Mouse (Mus musculus) CH12F3 (cell line): Measurements from ENCODE around the gene Mvb12a.

Experiments
- in situ Hi-C: fragments of 300-500 bp; cut with MboI; formaldehyde crosslinking; loops from 2 replicates; pipeline ENCODE4 v1.14.3; 2020; ENCODE audit warnings: low sequenced_read_pairs

The Mvb12a gene

GRCm38 (mm10) chr8:71562751-71563150, 20.0 kb downstream of the Mvb12a start:
- in situ Hi-C loops: loop anchor here (10.0 kb wide), 1 partner anchor 92 kb away; no protein-coding TSS in a partner anchor

- in situ Hi-C loops: loop anchor here (10.0 kb wide), 1 partner anchor 91 kb away; no protein-coding TSS in a partner anchor
These were observed 21.3 kb downstream of the Mvb12a start for GRCm38 (mm10) chr8:71563992-71564391.

DNA sequence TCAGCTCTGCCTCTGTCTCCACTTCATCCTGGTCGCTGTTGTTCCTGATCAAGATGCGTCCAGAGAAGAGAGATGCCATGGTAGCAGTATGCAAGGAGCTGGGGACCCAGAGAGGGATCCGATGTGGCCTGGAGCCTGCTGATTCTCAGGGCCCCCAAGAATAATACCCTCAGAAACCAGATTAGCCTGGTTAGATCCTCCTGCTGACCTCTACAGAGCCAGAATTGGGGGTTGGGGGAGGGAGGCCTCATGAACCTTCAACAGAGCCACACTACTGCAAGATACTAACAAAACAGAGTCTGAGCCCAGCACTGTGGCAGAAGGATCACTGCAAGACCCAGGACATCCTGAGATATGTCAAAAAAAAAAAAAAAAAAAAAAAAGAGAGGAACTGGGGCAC, 23.8 kb downstream of the Mvb12a start, which contains the start of gene Nxnl1:
Nxnl1 (minus strand) TSS at position 101 of the 400 bp plus-strand sequence.
- in situ Hi-C loops: loop anchor here (10.0 kb wide), 1 partner anchor 88 kb away; no protein-coding TSS in a partner anchor

GRCm38 (mm10) chr8:71567587-71567986, 24.9 kb downstream of the Mvb12a start:
- in situ Hi-C loops: loop anchor here (10.0 kb wide), 1 partner anchor 87 kb away; no protein-coding TSS in a partner anchor

GRCm38 (mm10) chr8:71568387-71568937, 25.7 kb downstream of the Mvb12a start, which contains the start of gene Slc27a1:
Slc27a1 (plus strand) TSS chr8:71568882.
- in situ Hi-C loops: loop anchor here (10.0 kb wide), 1 partner anchor 86 kb away; no protein-coding TSS in a partner anchor

DNA sequence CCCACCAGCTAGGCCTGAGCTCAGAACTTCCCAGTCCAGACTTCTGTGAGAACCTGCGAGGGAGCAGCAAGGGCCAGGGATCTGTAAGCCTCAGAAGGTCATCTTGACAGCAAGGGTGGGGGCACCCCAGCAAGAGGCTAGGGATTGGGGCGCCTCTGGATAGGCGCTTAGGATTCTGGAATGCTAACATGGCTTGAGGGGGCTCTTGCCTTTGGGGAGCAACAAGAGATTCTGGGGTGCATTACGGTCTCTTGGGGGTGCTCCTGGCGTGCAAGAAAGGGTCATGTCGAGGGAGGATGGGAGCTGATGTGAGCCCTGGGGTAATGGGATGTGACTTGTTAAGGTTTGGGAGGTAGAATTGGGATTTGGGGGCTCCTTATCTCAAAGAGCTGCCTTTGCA, 26.2 kb downstream of the Mvb12a start:
- in situ Hi-C loops: loop anchor here (10.0 kb wide), 1 partner anchor 86 kb away; no protein-coding TSS in a partner anchor

DNA sequence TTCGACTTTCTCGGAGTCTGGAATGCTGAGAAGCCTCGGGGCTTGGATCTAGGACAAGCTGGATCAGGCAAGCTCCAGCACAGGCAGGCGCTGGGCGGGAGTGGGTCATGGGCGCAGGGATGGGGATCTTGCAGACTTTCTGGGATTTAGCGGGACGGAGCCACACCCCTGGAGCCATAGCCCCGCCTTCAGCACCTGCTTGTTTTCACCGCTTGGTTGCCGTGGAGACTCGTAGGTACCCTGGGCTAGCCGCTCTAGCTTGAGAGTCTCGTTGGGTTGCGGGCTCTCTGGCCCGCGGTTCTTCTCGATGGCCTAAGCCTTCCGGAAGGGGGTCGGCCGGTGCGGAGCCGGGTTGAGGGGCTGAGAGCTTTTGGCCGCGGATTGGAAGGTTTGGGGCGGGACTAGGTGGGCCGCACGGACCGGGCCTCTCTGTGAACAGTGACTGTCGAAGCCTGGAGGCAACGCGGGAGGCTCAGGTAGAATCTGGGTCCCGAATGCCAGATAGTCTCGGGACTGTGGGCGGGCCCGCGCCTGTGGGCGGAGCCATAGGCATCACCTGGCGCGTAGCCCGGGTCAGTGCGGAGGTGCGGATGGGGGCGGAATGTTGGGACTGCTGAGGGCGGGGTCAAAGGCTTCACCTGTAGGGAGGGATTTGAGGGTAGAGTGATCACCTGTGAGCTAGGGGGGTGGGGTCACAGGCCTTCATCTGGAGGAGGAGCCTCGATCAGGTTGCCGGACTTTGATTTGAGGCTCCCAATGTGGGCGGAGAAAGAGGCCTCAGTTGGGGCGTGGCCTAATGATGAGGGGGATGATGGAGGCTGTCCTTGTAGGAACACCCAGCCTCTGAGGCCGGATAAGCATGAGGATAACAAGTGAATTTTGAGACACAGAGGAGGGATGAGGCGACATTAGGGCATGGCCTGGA, 26.9 kb downstream of the Mvb12a start:
- in situ Hi-C loops: loop anchor here (10.0 kb wide), 1 partner anchor 85 kb away; no protein-coding TSS in a partner anchor

DNA sequence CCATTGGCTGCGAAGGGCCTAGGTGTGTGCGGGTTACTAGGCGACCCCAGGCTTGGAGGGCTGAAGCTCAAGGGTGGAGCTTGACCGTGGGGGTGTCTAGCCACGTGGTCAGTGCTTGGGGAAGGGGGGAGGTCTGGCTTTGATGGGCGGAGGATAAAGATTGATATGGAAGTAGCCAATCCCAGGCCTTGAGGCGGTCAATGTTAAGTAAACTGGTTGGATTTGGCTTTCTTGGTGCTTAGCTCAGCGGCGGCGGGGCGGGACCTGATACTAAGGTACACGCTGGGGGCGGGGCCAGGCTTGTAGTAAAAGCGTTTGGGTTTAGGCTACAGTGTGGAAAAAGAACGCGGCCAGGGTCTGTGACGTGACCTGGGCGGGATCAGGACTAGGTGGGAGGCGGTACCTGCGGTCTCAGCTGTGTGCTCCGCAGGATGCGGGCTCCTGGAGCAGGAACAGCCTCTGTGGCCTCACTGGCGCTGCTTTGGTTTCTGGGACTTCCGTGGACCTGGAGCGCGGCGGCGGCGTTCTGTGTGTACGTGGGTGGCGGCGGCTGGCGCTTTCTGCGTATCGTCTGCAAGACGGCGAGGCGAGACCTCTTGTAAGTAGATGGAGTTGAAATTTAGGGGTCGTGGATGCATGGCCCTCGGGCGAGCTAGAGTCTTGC, 27.7 kb downstream of the Mvb12a start:
- in situ Hi-C loops: no loop called here

GRCm38 (mm10) chr8:71572077-71572476, 29.4 kb downstream of the Mvb12a start:
- in situ Hi-C loops: no loop called here

DNA sequence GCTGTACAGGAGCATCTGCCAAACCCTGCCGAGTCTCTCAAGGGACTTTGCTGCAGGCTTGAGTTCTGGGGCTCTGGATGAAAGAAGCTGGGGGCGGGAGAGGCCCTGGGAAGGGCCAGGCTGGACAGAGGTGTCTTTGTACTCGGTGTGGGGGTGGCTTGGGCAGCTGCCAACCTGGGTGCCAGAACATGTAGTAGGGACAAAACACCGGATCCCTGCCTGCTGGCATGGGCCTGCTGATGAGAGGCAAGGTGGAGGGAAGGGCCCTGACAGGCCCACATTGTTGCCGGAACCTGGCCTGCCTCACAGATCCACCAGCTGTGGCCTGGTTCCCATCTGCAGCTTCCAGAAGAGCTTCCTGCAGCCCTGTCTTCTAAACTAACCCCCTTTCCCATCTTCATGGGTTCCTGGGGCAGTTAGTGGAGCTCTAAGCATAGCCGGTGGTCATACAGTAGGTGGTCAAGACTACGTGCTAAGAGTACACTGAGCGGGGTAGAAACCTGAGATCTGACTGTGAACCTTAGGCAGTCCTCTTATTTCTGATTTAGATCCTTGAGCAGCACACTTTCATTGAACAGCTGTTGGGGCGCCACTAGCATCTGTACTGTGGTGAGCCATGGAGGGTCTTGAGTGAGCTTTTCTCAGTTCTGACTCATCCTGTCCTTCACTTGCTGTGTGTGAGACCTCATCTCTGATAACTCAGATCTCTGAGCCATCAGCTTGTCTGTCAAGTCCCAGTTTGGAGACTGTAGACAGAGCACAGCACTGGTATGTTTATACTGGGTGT, 30.3 kb downstream of the Mvb12a start:
- in situ Hi-C loops: no loop called here

DNA sequence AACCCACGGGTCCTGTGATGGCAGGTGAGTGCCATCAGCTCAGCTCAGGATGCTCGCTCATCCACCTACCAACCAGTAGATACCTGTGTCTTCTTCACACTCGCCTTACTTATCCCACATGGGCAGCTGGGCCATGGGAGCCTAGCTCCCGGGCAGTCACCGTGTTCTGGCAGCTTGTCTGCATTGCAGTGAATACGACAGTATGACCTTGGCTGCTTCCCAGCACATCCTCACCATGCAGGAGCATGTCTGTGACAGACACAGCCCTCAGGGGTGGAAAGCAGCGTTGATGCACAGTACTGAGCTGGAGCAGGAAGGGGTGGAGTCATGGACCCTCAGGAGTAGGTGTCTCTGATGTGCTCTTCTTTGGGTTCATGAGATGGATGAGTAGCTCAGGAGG, 31.7 kb downstream of the Mvb12a start:
- in situ Hi-C loops: no loop called here

DNA sequence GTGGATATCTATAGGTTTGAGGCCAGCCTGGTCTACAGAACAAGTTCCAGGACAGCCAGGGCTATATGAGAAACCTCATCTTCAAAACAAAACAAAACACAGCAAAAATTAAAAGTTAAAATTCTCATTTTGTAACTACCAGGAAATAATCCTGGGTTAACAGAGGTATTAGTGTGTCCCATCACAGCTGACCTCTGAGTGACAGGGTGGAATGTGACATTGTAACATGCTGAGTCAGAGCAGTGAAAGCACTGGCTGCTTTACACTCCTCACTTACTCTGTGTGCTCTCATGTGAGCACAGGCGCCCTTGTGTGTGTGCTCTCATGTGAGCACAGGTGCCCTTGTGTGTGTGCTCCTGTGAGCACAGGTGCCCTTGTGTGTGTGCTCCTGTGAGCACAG, 32.3 kb downstream of the Mvb12a start:
- in situ Hi-C loops: no loop called here

DNA sequence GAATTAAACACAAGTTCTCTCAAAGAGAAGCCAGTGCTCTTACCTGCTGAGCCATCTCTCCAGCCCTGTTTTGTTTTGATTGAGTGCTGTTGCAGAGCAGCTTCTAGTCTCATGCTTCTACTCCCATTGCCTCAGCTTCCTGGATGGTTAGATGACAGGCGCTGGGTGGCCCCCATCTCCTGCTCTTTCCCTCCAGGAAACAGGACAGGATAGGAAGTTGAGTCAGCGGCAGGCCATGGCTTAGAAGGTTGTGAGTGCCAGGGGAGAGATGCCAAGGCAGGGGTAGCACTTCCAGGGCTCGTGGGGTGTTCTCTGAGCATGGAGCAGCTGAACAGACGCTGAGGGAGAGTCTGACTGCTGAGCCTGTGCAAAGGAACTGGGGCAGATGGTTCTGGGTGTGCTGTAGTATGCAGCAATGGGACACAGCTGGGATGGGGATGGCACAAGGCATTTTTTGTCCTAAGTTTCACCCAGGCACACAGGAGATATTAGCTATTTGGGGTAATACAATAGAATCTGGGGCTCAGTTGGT, 35.2 kb downstream of the Mvb12a start:
- in situ Hi-C loops: no loop called here

- in situ Hi-C loops: no loop called here
These were observed 36.3 kb downstream of the Mvb12a start for GRCm38 (mm10) chr8:71579009-71579408.

GRCm38 (mm10) chr8:71579476-71579875, 36.8 kb downstream of the Mvb12a start:
- in situ Hi-C loops: no loop called here

DNA sequence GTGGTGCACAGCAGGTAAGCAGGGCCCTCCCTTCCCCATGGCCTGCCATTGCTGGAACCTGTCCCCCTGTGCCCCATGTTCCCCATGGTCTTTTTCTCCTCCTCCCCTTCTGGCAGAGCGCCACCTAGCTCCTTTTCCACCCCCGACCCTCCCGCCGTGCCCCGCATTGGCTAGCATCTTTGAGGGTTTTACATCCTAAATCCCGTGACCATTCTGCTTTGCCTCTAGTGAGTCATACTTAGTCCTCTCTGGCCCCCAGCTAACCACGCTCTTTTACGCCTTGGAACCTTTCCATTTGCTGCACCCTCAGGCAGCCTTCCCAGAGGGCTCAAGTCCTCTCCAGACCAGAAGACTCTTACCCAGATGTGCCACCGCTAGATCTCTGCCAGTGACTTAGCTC, 37.5 kb downstream of the Mvb12a start:
- in situ Hi-C loops: no loop called here

- in situ Hi-C loops: no loop called here
These were observed 44.2 kb downstream of the Mvb12a start for GRCm38 (mm10) chr8:71586891-71587290.

DNA sequence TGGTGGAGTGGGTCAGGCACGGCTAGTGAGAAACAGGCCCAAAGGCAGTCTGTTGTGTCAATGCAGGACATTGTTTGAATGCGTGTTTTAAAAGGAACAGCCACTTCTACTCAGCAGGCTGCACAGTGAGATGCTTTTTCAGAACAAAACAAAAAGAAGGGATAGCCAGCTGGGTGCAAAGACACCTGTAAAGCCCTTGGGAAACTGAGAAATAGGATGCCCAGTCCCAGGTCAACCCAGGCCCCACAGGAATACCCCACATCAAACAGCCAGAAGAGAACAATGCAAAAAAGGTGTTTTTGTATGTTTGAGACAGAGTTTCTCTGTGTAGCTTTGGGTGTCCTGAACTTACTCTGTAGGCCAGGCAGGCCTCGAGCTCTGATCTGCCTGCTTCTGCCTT, 46.0 kb downstream of the Mvb12a start:
- in situ Hi-C loops: no loop called here

DNA sequence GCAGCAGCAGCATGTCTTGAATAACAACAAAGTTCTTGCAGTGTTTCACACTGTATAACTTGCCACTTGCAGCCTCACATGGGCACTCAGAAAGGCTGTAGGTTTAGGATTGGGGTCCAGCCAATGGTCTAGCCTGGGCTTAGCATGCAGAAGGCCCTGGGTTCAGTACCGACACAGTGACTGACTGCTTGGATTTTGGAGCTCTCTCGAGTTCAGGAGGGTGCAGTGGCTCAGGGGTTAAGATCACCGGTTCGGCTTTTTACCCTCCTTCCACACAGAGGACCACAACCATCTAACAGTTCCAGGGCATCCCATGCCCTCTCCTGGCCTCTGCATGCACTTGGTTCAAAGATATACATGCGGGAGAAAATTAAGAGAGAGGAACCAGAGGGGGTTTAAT, 48.3 kb downstream of the Mvb12a start:
- in situ Hi-C loops: no loop called here
